Mouse (Mus musculus): ENCODE data around the gene Rasgef1b. TPM values are rescaled to one million over a fixed set of nuclear protein-coding genes. Genes with fewer than 3 reads are reported as not detected.

Gene Rasgef1b
- total and polyA plus RNA-seq, 3 experiments = 0.17 to 0.26 (median 0.21) TPM

DNA sequence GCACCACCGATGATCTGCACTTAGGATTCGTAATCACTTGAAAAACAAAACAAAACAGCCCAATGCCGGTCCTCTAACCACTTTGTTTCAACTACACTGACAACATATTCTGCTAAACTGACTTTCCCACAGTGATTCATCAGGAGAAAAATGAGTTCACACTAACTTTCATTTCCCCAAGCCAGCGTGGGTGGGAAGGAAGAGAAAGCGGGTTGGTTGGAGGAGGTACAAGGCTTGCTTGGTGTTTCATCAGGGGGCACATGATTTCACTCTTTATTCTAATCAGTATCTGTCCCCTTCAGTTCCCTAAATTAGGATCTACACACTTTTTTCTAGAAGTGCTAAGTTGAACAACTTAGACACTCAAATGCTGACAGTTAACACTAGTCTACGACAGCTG, 514.5 kb downstream of the Rasgef1b start (continued):
- TF ChIP-seq NELFE (IDR thresholded peaks at IDR 0.05; ENCODE audit: low read depth, low read length) (no peak), POLR2AphosphoS2 (IDR thresholded peaks at IDR 0.05; ENCODE audit: low read depth, low read length) (no peak), TCF12 (IDR thresholded peaks at IDR 0.05; ENCODE audit: low read depth, low read length) (no peak)

- H3K4me2 ChIP-seq (ENCODE audit: insufficient read depth, low read depth, poor library complexity, severe bottlenecking) = no peak overlapping the region
- H3K9me3 ChIP-seq (replicated peaks; ENCODE audit: low read length) = no peaks in the 10 kb centered on the region
- H3K27me3 ChIP-seq (replicated peaks) = no peaks in the 10 kb centered on the region
- TF ChIP-seq PAX5 (IDR thresholded peaks at IDR 0.05; ENCODE audit: low read length) = no peak
- no peak for TF ChIP-seq JUN (IDR thresholded peaks at IDR 0.05; ENCODE audit: insufficient read depth, low read depth, low read length)
- TF ChIP-seq NRF1 (IDR thresholded peaks at IDR 0.05; ENCODE audit: low read depth, low read length) = no peak
- no peak for TF ChIP-seq CHD1 (IDR thresholded peaks at IDR 0.05; ENCODE audit: low read depth, low read length)
- no peak for TF ChIP-seq ZKSCAN1 (IDR thresholded peaks at IDR 0.05; ENCODE audit: borderline replicate concordance, low read depth, low read length)
- no peak for TF ChIP-seq JUND (conservative IDR thresholded peaks at IDR 0.05; ENCODE audit: low read depth, low read length)
- no peak for TF ChIP-seq SIN3A (IDR thresholded peaks at IDR 0.05; ENCODE audit: low read length)
- TF ChIP-seq EP300 (IDR thresholded peaks at IDR 0.05; ENCODE audit: low read length) = no peak
- TF ChIP-seq ZC3H11A (IDR thresholded peaks at IDR 0.05; ENCODE audit: low read depth, low read length) = no peak
- no peak for TF ChIP-seq MAX (IDR thresholded peaks at IDR 0.05; ENCODE audit: low read length)
- no peak for TF ChIP-seq RCOR1 (conservative IDR thresholded peaks at IDR 0.05; ENCODE audit: low read depth, low read length)
- no peak for TF ChIP-seq USF2 (conservative IDR thresholded peaks at IDR 0.05; ENCODE audit: low read depth, low read length)
- TF ChIP-seq E2F4 (IDR thresholded peaks at IDR 0.05; ENCODE audit: insufficient replicate concordance, low read depth, low read length) = no peak
- H3K4me1 ChIP-seq (ENCODE audit: control insufficient read depth in 1 of 2, insufficient read depth in 2 of 2) = peaks cover 0 to 36% of the 10 kb centered on the region in 2 experiments; a peak in 2 of 4 replicates
- no peak for DNase-seq (ENCODE audit: extremely low read depth)
- in situ Hi-C loops (cut with MboI; ENCODE audit: low pct_ligation_motif_present, low pct_unique_long_range_greater_than_20kb, low sequenced_read_pairs) = loop anchor here (25.0 kb wide), 1 partner anchor 674 kb away; no protein-coding TSS in a partner anchor
- H3K79me2 ChIP-seq (replicated peaks; ENCODE audit: control insufficient read depth, extremely low read depth, insufficient read depth, poor library complexity, severe bottlenecking) = no peaks in the 10 kb centered on the region
- no peak overlapping the region for H3K4me3 ChIP-seq (replicated peaks in 1 of 3; ENCODE audit: low read depth in 2 of 3, low read length in 2 of 3, poor library complexity in 1 of 3)
- no peak overlapping the region for H3K27ac ChIP-seq (ENCODE audit: insufficient read depth, low read depth)
- dilution Hi-C loops (cut with MboI; ENCODE audit: extremely low pct_ligation_motif_present, extremely low pct_unique_long_range_greater_than_20kb, low sequenced_read_pairs) = no loop called here
- no peaks in the 10 kb centered on the region for H3K36me3 ChIP-seq (replicated peaks in 1 of 2; ENCODE audit: control insufficient read depth in 1 of 2, insufficient read depth in 1 of 2, low read length in 1 of 2)
- H3K9ac ChIP-seq (ENCODE audit: insufficient read depth, low read depth) = no peak overlapping the region
These were observed 515.7 kb downstream of the Rasgef1b start for GRCm38 (mm10) chr5:99213211-99213610.

GRCm38 (mm10) chr5:99203475-99203874, 525.4 kb downstream of the Rasgef1b start:
- Histone ChIP-seq H3K4me3 (replicated peaks in 1 of 3; ENCODE audit: low read depth in 2 of 3, low read length in 2 of 3, poor library complexity in 1 of 3) (no peak overlapping the region), H3K79me2 (replicated peaks; ENCODE audit: control insufficient read depth, extremely low read depth, insufficient read depth, poor library complexity, severe bottlenecking) (no peaks in the 10 kb centered on the region), H3K4me1 (ENCODE audit: control insufficient read depth in 1 of 2, insufficient read depth in 2 of 2) (peaks cover 0 to 36% of the 10 kb centered on the region in 2 experiments; a peak in 2 of 4 replicates), H3K9ac (ENCODE audit: insufficient read depth, low read depth) (no peak overlapping the region), H3K4me2 (ENCODE audit: insufficient read depth, low read depth, poor library complexity, severe bottlenecking) (no peak overlapping the region), H3K27me3 (replicated peaks) (peaks cover 6% of the 10 kb centered on the region), H3K27ac (ENCODE audit: insufficient read depth, low read depth) (no peak overlapping the region), H3K36me3 (replicated peaks in 1 of 2; ENCODE audit: control insufficient read depth in 1 of 2, insufficient read depth in 1 of 2, low read length in 1 of 2) (no peaks in the 10 kb centered on the region), H3K9me3 (replicated peaks; ENCODE audit: low read length) (peaks cover 4% of the 10 kb centered on the region)
- no peak for DNase-seq (ENCODE audit: extremely low read depth)
- dilution Hi-C loops (cut with MboI; ENCODE audit: extremely low pct_ligation_motif_present, extremely low pct_unique_long_range_greater_than_20kb, low sequenced_read_pairs) (no loop called here), in situ Hi-C loops (cut with MboI; ENCODE audit: low pct_ligation_motif_present, low pct_unique_long_range_greater_than_20kb, low sequenced_read_pairs) (loop anchor here (5.0 to 25.0 kb wide), 2 partner anchors 44 to 684 kb away; no protein-coding TSS in a partner anchor)
- TF ChIP-seq E2F4 (IDR thresholded peaks at IDR 0.05; ENCODE audit: insufficient replicate concordance, low read depth, low read length) (no peak), MAX (IDR thresholded peaks at IDR 0.05; ENCODE audit: low read length) (no peak), POLR2A (IDR thresholded peaks at IDR 0.05; ENCODE audit: low read depth, low read length) (no peak)
